9 mouse cellular contexts compared by ENCODE assay signal in the genomic region with DNA sequence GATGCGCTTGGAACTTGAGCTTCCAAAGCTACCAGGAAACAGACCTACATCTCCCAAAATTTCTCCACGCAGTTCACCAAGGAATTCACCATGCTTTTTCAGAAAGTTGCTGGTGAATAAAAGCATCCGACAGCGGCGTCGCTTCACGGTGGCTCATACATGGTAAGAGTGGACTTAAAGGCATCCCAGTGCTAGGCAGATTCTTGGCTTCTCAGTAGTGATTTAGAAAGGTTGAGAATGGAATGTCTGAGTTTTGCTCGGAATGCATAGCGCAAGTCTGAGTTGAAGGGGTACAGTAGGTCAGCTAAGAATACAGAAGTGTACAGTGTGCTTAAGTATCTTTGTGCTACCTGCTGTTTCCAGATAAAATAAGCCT.
A peak's percentile ranks its signal among the peaks of the same experiment; 100 is the strongest.
DNase-seq lines count a peak whose midpoint lies in the region; ATAC-seq and TF ChIP-seq lines count a peak whose summit lies in the region.
"Had no signal": no experiment of that assay in that cellular context is flagged by ENCODE, and none has a peak within 500 bp of the region (broad histone marks: within the 10 kb centered on the region; RNA-seq: fewer than 3 reads in every experiment).

No protein-coding gene starts in this region.

- H3K27ac ChIP-seq in heart, embryonic 14.5 days (replicated peaks in 1 of 2; ENCODE audit: control insufficient read depth in 1 of 2, insufficient read depth in 1 of 2, low read depth in 2 of 2, low read length in 2 of 2) = peak overlapping the region; percentile 88 to 93
- H3K27ac ChIP-seq in embryonic facial prominence, embryonic 10.5 days (replicated peaks) = peak overlapping the region; percentile 79
- H3K27ac ChIP-seq in hindbrain, embryonic 16.5 days (ENCODE audit: low read depth, low read length) = peak overlapping the region; percentile 87
- peak overlapping the region; percentile 77 for H3K27ac ChIP-seq in midbrain, postnatal 0 days (ENCODE audit: low read depth, low read length)

- H3K9me3 ChIP-seq in heart, embryonic 14.5 days (ENCODE audit: control insufficient read depth, low read length) = no peaks in the 10 kb centered on the region
- H3K9me3 ChIP-seq in embryonic facial prominence, embryonic 10.5 days = no peaks in the 10 kb centered on the region
- H3K9me3 ChIP-seq in hindbrain, embryonic 16.5 days (ENCODE audit: control insufficient read depth, low read length) = no peaks in the 10 kb centered on the region
- no peaks in the 10 kb centered on the region for H3K9me3 ChIP-seq in midbrain, postnatal 0 days (ENCODE audit: low read length)

- intact Hi-C loops in left cerebral cortex, postnatal 4 days (cut with DNase I) = no loop called here

- no peak for ATAC-seq in heart, embryonic 14.5 days (ENCODE audit: insufficient number of reproducible peaks, insufficient read depth, low FRiP score, low read depth)
- no peak for ATAC-seq in hindbrain, embryonic 16.5 days
- no peak for ATAC-seq in midbrain, postnatal 0 days (ENCODE audit: low FRiP score)

- no peak for TF ChIP-seq CTCF in midbrain, postnatal 0 days (IDR thresholded peaks at IDR 0.05)

- H3K9ac ChIP-seq in heart, embryonic 14.5 days (ENCODE audit: low read length) = peak overlapping the region; percentile 76
- H3K9ac ChIP-seq in hindbrain, embryonic 16.5 days (ENCODE audit: low read depth, low read length) = peak overlapping the region; percentile 62
- H3K9ac ChIP-seq in midbrain, postnatal 0 days (replicated peaks; ENCODE audit: low read length, poor library complexity, severe bottlenecking) = peak overlapping the region; percentile 60

- H3K4me1 ChIP-seq in heart, embryonic 14.5 days (ENCODE audit: control insufficient read depth in 2 of 2, insufficient read depth in 2 of 2, low read length in 2 of 2) = peaks cover 4 to 8% of the 10 kb centered on the region in 2 experiments; a peak in 1 of 4 replicates
- peaks cover 25% of the 10 kb centered on the region for H3K4me1 ChIP-seq in embryonic facial prominence, embryonic 10.5 days
- peaks cover 5% of the 10 kb centered on the region; the same call in 1 of the 2 replicates for H3K4me1 ChIP-seq in hindbrain, embryonic 16.5 days (ENCODE audit: control insufficient read depth, insufficient read depth, low read depth, low read length)
- H3K4me1 ChIP-seq in midbrain, postnatal 0 days (ENCODE audit: insufficient read depth, low read length) = 0 out of 2 replicates have a peak, but pooled peaks cover 2% of the 10 kb centered on the region

- H3K36me3 ChIP-seq in heart, embryonic 14.5 days (ENCODE audit: control insufficient read depth, insufficient read depth, low read length) = no peaks in the 10 kb centered on the region
- no peaks in the 10 kb centered on the region for H3K36me3 ChIP-seq in embryonic facial prominence, embryonic 10.5 days (replicated peaks)
- no peaks in the 10 kb centered on the region for H3K36me3 ChIP-seq in hindbrain, embryonic 16.5 days (ENCODE audit: control insufficient read depth, insufficient read depth, low read length)
- H3K36me3 ChIP-seq in midbrain, postnatal 0 days (ENCODE audit: insufficient read depth, low read length) = no peaks in the 10 kb centered on the region

- H3K27me3 ChIP-seq in heart, embryonic 14.5 days (ENCODE audit: control insufficient read depth, insufficient read depth, low read length) = no peaks in the 10 kb centered on the region
- H3K27me3 ChIP-seq in embryonic facial prominence, embryonic 10.5 days (replicated peaks; ENCODE audit: low read depth, poor library complexity, severe bottlenecking) = no peaks in the 10 kb centered on the region
- no peaks in the 10 kb centered on the region for H3K27me3 ChIP-seq in hindbrain, embryonic 16.5 days (replicated peaks; ENCODE audit: control insufficient read depth, insufficient read depth, low read length)
- H3K27me3 ChIP-seq in midbrain, postnatal 0 days (ENCODE audit: insufficient read depth, low read length) = no peaks in the 10 kb centered on the region
- H3K27me3 ChIP-seq: CH12.LX had no signal

- peak overlapping the region; percentile 53 to 60 for H3K4me3 ChIP-seq in heart, embryonic 14.5 days (ENCODE audit: control insufficient read depth in 1 of 2, insufficient read depth in 1 of 2, low read depth in 1 of 2, low read length in 2 of 2)
- H3K4me3 ChIP-seq in embryonic facial prominence, embryonic 10.5 days = peak overlapping the region; percentile 52
- H3K4me3 ChIP-seq in hindbrain, embryonic 16.5 days (ENCODE audit: low read length) = peak overlapping the region; percentile 48
- H3K4me3 ChIP-seq in midbrain, postnatal 0 days (ENCODE audit: low read depth, low read length) = peak overlapping the region; percentile 47

- no peak for DNase-seq in heart, adult 8-10 months (ENCODE audit: low spot score)
- DNase-seq in embryonic facial prominence, embryonic 10.5 days (ENCODE audit: low spot score) = peak; percentile 17
- peak; percentile 34 for DNase-seq in midbrain, postnatal 0 days (ENCODE audit: low spot score)
- no peak for DNase-seq in gastrocnemius, adult 8-10 months (ENCODE audit: low spot score in 2 of 2)
- DNase-seq in gastrocnemius, postnatal 10 days = no peak
- no peak for DNase-seq in left cerebral cortex, postnatal 4 days

- 10% methylated on average over 9 of the region's 9 CpGs for WGBS in heart, embryonic 14.5 days
- WGBS in embryonic facial prominence, embryonic 10.5 days = 57% methylated on average over 9 of the region's 9 CpGs
- WGBS in hindbrain, embryonic 16.5 days = 9% methylated on average over 9 of the region's 9 CpGs
- 6% methylated on average over 9 of the region's 9 CpGs for WGBS in midbrain, postnatal 0 days

- H3K4me2 ChIP-seq in heart, embryonic 14.5 days (ENCODE audit: low read length) = peak overlapping the region; percentile 74
- peak overlapping the region; percentile 80 for H3K4me2 ChIP-seq in hindbrain, embryonic 16.5 days (ENCODE audit: low read length)
- H3K4me2 ChIP-seq in midbrain, postnatal 0 days (ENCODE audit: low read depth, low read length, poor library complexity, severe bottlenecking) = peak overlapping the region; percentile 81

Comparison
In these comparisons a context has a peak if more than half of its experiments do, and no peak if none do; other contexts are left out.
1. DNase-seq: peak in embryonic facial prominence, embryonic 10.5 days (single experiment) and midbrain, postnatal 0 days (single experiment); none in heart, adult 8-10 months (single experiment), gastrocnemius, adult 8-10 months (0 of 2), gastrocnemius, postnatal 10 days (single experiment) and left cerebral cortex, postnatal 4 days (single experiment).
2. Peak in every context shown above with its lines, with median percentiles within 50 percentile points of each other: H3K27ac ChIP-seq, H3K4me2 ChIP-seq, H3K4me3 ChIP-seq and H3K9ac ChIP-seq.